Mouse (Mus musculus): Measurements from ENCODE around the gene Sept10. TPM values are rescaled to one million over a fixed set of nuclear protein-coding genes. Genes with fewer than 3 reads are reported as not detected.

Gene Sept10
- total and polyA plus RNA-seq, 3 experiments = not detected

DNA sequence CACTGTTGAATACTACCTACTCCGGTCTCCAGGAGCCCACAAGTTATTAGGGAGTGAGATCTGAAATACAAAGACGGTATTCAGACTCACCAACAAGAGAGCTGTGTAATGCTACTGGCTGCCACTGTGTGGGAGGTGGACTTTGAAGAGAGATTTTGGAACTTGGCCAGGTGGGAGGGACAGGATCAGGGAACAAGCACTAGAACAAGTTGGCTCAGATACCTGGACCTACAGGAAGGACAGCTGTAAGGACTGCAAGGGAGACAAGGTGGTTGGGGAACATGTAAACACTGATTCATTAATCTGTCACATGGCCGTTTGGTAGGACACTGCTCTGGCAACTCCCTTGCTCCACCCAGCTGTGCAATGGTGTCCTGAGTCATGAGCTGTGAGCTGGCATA lies 19.5 kb upstream of the Sept10 start:
- no peaks in the 10 kb centered on the region for H3K79me2 ChIP-seq (ENCODE audit: control insufficient read depth, insufficient read depth, low read length, poor library complexity)

DNA sequence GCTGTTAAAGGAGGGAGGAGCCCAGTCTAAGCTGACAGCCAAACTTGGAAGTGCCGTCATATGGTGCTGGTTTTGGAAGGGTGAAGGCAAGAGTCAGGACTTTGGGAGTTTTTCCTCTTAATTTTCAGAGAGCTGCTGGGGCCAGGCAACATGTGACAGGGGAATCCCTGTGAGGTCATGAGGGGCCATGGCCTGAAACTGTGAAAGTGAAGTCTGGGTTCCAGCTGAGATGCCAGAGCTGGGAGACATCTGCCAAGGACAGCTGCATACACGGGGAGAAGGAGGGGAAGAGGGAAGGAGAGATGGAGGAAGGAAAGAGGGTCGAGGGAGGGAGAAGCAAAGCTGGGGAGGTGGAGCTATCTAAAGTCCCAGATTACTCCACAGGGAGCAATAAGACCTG lies 16.1 kb upstream of the Sept10 start:
- H3K9me3 ChIP-seq (replicated peaks; ENCODE audit: insufficient read depth, low read length) = no peaks in the 10 kb centered on the region
- H3K4me1 ChIP-seq (ENCODE audit: control insufficient read depth in 1 of 2, insufficient read depth in 2 of 2, low read length in 2 of 2) = no peaks in the 10 kb centered on the region
- no peak overlapping the region for H3K27ac ChIP-seq (ENCODE audit: control insufficient read depth, low read depth, low read length)
- DNase-seq (ENCODE audit: low read depth, low spot score) = no peak
- no peak overlapping the region for H3K9ac ChIP-seq (ENCODE audit: control insufficient read depth, low read depth, low read length, poor library complexity, severe bottlenecking)
- TF ChIP-seq RAD21 (IDR thresholded peaks at IDR 0.05; ENCODE audit: low read depth, low read length) = no peak
- H3K79me2 ChIP-seq (ENCODE audit: control insufficient read depth, insufficient read depth, low read length, poor library complexity) = no peaks in the 10 kb centered on the region
- H3K36me3 ChIP-seq (ENCODE audit: control insufficient read depth in 1 of 2, insufficient read depth in 2 of 2, low read length in 2 of 2) = no peaks in the 10 kb centered on the region
- H3K27me3 ChIP-seq (ENCODE audit: control insufficient read depth in 1 of 2, insufficient read depth in 2 of 2, low read length in 2 of 2) = peaks cover 0 to 5% of the 10 kb centered on the region in 2 experiments; a peak in 3 of 4 replicates
- H3K4me3 ChIP-seq (ENCODE audit: control insufficient read depth in 1 of 2, insufficient read depth in 1 of 2, low read depth in 2 of 2, low read length in 2 of 2) = no peak overlapping the region

More for the DNA sequence above, 19.5 kb upstream of the Sept10 start:
- DNase-seq (ENCODE audit: low read depth, low spot score) = no peak
- Histone ChIP-seq H3K27ac (ENCODE audit: control insufficient read depth, low read depth, low read length) (no peak overlapping the region), H3K9ac (ENCODE audit: control insufficient read depth, low read depth, low read length, poor library complexity, severe bottlenecking) (no peak overlapping the region), H3K4me3 (ENCODE audit: control insufficient read depth in 1 of 2, insufficient read depth in 1 of 2, low read depth in 2 of 2, low read length in 2 of 2) (no peak overlapping the region), H3K4me1 (ENCODE audit: control insufficient read depth in 1 of 2, insufficient read depth in 2 of 2, low read length in 2 of 2) (no peaks in the 10 kb centered on the region), H3K9me3 (replicated peaks; ENCODE audit: insufficient read depth, low read length) (no peaks in the 10 kb centered on the region), H3K36me3 (ENCODE audit: control insufficient read depth in 1 of 2, insufficient read depth in 2 of 2, low read length in 2 of 2) (no peaks in the 10 kb centered on the region), H3K27me3 (ENCODE audit: control insufficient read depth in 1 of 2, insufficient read depth in 2 of 2, low read length in 2 of 2) (no peaks in the 10 kb centered on the region; a peak in 2 of 4 replicates)
- TF ChIP-seq MAX (IDR thresholded peaks at IDR 0.05; ENCODE audit: low read length) = no peak
- no peak for TF ChIP-seq TCF12 (IDR thresholded peaks at IDR 0.05; ENCODE audit: low read depth, low read length)
- TF ChIP-seq UBTF (IDR thresholded peaks at IDR 0.05; ENCODE audit: borderline replicate concordance, insufficient read depth, low read depth, low read length) = no peak
- no peak for TF ChIP-seq BHLHE40 (IDR thresholded peaks at IDR 0.05; ENCODE audit: borderline replicate concordance, low read depth, low read length)
- TF ChIP-seq NRF1 (IDR thresholded peaks at IDR 0.05; ENCODE audit: insufficient read depth, low read depth, low read length, poor library complexity, severe bottlenecking) = no peak
- TF ChIP-seq CHD2 (IDR thresholded peaks at IDR 0.05; ENCODE audit: low read length) = no peak
- TF ChIP-seq MYB (IDR thresholded peaks at IDR 0.05; ENCODE audit: low read depth, low read length) = no peak
- no peak for TF ChIP-seq ZNF384 (IDR thresholded peaks at IDR 0.05; ENCODE audit: low read depth, low read length)
- TF ChIP-seq ZC3H11A (IDR thresholded peaks at IDR 0.05; ENCODE audit: low read depth, low read length) = no peak
- TF ChIP-seq MYC (IDR thresholded peaks at IDR 0.05; ENCODE audit: low read depth, low read length) = no peak
- TF ChIP-seq JUND (IDR thresholded peaks at IDR 0.05; ENCODE audit: low read depth, low read length) = no peak
- TF ChIP-seq MAFK (IDR thresholded peaks at IDR 0.05; ENCODE audit: borderline replicate concordance, low read depth, low read length) = no peak
- no peak for TF ChIP-seq MXI1 (IDR thresholded peaks at IDR 0.05; ENCODE audit: low read depth, low read length)

DNA sequence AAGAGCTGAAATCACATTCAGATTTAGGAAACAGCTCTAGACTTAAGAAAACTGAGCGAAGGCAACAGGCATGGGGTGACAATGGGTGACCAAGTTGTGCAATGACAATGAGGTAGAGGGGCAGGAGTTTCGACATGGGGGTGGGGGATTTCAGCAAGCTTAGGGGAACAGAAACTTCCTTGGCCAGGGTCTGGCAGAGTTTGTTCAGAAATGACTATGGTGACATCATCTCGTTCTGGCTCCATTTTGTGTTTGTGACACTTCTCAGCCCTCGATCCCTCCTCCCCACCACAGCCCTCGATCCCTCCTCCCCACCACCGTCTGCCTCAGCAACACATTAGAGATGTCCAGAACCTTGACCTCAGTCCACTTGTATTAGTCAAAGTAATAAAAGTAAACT lies 14.8 kb upstream of the Sept10 start:
- Histone ChIP-seq H3K36me3 (ENCODE audit: control insufficient read depth in 1 of 2, insufficient read depth in 2 of 2, low read length in 2 of 2) (no peaks in the 10 kb centered on the region), H3K9ac (ENCODE audit: control insufficient read depth, low read depth, low read length, poor library complexity, severe bottlenecking) (no peak overlapping the region), H3K9me3 (replicated peaks; ENCODE audit: insufficient read depth, low read length) (no peaks in the 10 kb centered on the region), H3K4me1 (ENCODE audit: control insufficient read depth in 1 of 2, insufficient read depth in 2 of 2, low read length in 2 of 2) (no peaks in the 10 kb centered on the region), H3K79me2 (ENCODE audit: control insufficient read depth, insufficient read depth, low read length, poor library complexity) (no peaks in the 10 kb centered on the region), H3K27ac (ENCODE audit: control insufficient read depth, low read depth, low read length) (no peak overlapping the region), H3K27me3 (ENCODE audit: control insufficient read depth in 1 of 2, insufficient read depth in 2 of 2, low read length in 2 of 2) (peaks cover 0 to 5% of the 10 kb centered on the region in 2 experiments; a peak in 3 of 4 replicates), H3K4me3 (ENCODE audit: control insufficient read depth in 1 of 2, insufficient read depth in 1 of 2, low read depth in 2 of 2, low read length in 2 of 2) (no peak overlapping the region)
- DNase-seq (ENCODE audit: low read depth, low spot score) = no peak
- TF ChIP-seq ZKSCAN1 (IDR thresholded peaks at IDR 0.05; ENCODE audit: low read depth, low read length) (no peak), MYB (IDR thresholded peaks at IDR 0.05; ENCODE audit: low read depth, low read length) (no peak), ELF1 (IDR thresholded peaks at IDR 0.05; ENCODE audit: low read depth, low read length) (no peak), SIN3A (IDR thresholded peaks at IDR 0.05; ENCODE audit: low read length) (no peak), ZMIZ1 (IDR thresholded peaks at IDR 0.05; ENCODE audit: low read depth, low read length) (no peak), CHD1 (IDR thresholded peaks at IDR 0.05; ENCODE audit: low read depth, low read length) (no peak), USF1 (IDR thresholded peaks at IDR 0.05; ENCODE audit: low read depth, low read length) (no peak), UBTF (IDR thresholded peaks at IDR 0.05; ENCODE audit: borderline replicate concordance, insufficient read depth, low read depth, low read length) (no peak), MAZ (IDR thresholded peaks at IDR 0.05; ENCODE audit: low read depth, low read length) (no peak), POLR2AphosphoS5 (IDR thresholded peaks at IDR 0.05; ENCODE audit: borderline replicate concordance, low read depth, low read length) (no peak), RCOR1 (IDR thresholded peaks at IDR 0.05; ENCODE audit: low read depth, low read length) (no peak), ZNF384 (IDR thresholded peaks at IDR 0.05; ENCODE audit: low read depth, low read length) (no peak), ETS1 (IDR thresholded peaks at IDR 0.05; ENCODE audit: low read depth, low read length) (no peak), MXI1 (IDR thresholded peaks at IDR 0.05; ENCODE audit: low read depth, low read length) (no peak), USF2 (IDR thresholded peaks at IDR 0.05; ENCODE audit: borderline replicate concordance in 1 of 2, insufficient read depth in 1 of 2, low read depth in 1 of 2, low read length in 2 of 2) (no peak), POLR2AphosphoS2 (IDR thresholded peaks at IDR 0.05; ENCODE audit: low read length) (no peak), RAD21 (IDR thresholded peaks at IDR 0.05; ENCODE audit: low read depth, low read length) (no peak)
